Mouse (Mus musculus) megakaryocyte progenitor cell, adult 5-6 weeks (primary cell): ENCODE results near the gene Prelp. TPM values are rescaled to one million over a fixed set of nuclear protein-coding genes. Genes with fewer than 3 reads are reported as not detected.

Source experiments
- ATAC-seq: replicated peaks from 2 replicates; pipeline ENCODE4 v1.8.0; 2016; ENCODE audit warnings: mild to moderate bottlenecking, moderate TSS enrichment, inconsistent platforms; ENCODE audit not compliant: poor library complexity
- total RNA-seq, 2 experiments: library from RNA; stranded (forward) in 1 of 2; stranded (reverse) in 1 of 2; fragments of 157-497, 149-512 nt in 1 of 2; fragments of 200-1000 nt in 1 of 2; gene quantifications; 2 replicates each; pipeline versions ENCODE4 v1.2.3 to v1.2.4; 2015 to 2017

Gene Prelp
- total RNA-seq, 2 experiments from 2014 or later: not detected

DNA sequence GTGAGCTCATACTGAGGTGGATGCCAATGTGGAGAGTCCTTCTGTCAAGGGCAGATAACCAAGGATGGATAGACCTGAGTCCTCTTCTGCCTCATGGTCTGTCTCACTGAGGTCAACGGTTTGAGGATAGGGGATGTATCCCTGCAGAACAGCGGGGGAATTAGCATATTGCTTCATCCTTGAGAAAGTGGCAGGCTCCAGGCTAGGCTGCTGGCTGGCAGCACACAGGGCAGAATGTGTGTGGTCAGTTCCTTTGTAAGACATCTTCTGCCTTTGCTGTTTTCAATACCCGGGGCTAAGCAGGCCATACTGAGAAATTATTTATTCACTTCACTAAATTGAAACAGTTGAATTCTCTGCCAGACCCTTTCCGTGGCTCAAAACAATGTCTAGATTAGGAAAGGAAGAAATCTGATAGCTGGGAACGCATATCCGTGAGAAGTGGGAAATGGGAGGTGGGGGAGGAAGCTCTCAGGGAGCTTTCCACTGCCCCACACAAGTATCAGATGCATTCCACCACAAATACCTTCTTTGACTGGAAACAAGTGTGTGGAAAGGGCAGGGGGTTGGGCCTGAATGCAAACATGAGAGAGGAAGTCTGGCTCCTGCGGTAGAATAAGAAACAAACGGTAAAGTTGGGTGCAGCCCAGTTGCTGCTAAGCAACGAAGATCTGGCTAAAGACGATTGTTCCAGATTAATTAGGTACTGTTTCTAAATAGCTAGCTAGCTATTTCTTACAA lies 57.8 kb downstream of the Prelp start:
- peak; percentile 84 for ATAC-seq

DNA sequence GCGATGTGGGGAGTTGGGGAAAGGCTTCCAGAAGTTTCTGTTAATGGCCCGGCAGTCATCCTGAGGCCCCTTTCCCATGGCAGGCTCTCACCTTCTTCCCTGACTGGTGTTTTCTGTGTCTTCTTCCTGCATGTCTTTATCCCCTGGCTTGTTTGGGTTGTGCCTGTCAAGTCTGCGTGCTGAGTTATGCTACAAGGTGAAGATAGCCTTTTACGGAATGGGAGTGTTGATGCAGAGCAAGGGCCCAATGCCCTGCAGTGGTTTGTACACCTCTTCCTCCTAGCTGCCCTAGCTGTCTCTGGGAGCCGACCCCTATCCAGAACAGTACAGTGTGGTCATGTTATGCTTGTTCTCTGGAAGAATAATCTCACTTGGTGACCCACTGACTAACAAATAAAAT lies 60.2 kb downstream of the Prelp start:
- no peak for ATAC-seq

Other genes with a start within 250 kb of the Prelp start
- gene Lax1, start 231.3 kb downstream of the Prelp start, total RNA-seq (2015): 0.85 and 1.8 TPM in 2 replicates
- gene Lax1, start 231.3 kb downstream of the Prelp start, total RNA-seq (2017): 0.75 and 2.6 TPM in 2 replicates
- 33.6 and 40.5 TPM in 2 replicates for gene Atp2b4, start 120.4 kb downstream of the Prelp start, total RNA-seq (2015)
- 30.7 and 34.7 TPM in 2 replicates for gene Atp2b4, start 120.4 kb downstream of the Prelp start, total RNA-seq (2017)
- gene Optc, start 13.4 kb downstream of the Prelp start, total RNA-seq (2015): not detected in 2 replicates
- not detected in 2 replicates for gene Optc, start 13.4 kb downstream of the Prelp start, total RNA-seq (2017)
- not detected in 2 replicates for gene Fmod, start 115.8 kb upstream of the Prelp start, total RNA-seq (2015)
- gene Fmod, start 115.8 kb upstream of the Prelp start, total RNA-seq (2017): not detected in 2 replicates
- 14.2 and 22.2 TPM in 2 replicates for gene Btg2, start 157.7 kb upstream of the Prelp start, total RNA-seq (2015)
- 38.7 and 47.8 TPM in 2 replicates for gene Btg2, start 157.7 kb upstream of the Prelp start, total RNA-seq (2017)
- 1.3 and 2.3 TPM in 2 replicates for gene Chit1, start 189.8 kb upstream of the Prelp start, total RNA-seq (2015)
- 0.74 and 1.8 TPM in 2 replicates for gene Chit1, start 189.8 kb upstream of the Prelp start, total RNA-seq (2017)